Mouse (Mus musculus) C2C12 (cell line): ENCODE results near the gene Fstl5. TPM values are rescaled to one million over a fixed set of nuclear protein-coding genes. Genes with fewer than 3 reads are reported as not detected.
"Not testable (repeated sequence)": the region's sequence is repeated elsewhere in the genome, so short reads cannot be mapped to it uniquely, and the experiment has no call there.

Experiments
- H3K27me3 ChIP-seq: one replicate; pipeline ENCODE4 v1.6.1; 2011; ENCODE audit not compliant: control insufficient read depth, insufficient read depth, insufficient read length
- H3K36me3 ChIP-seq: one replicate; pipeline ENCODE4 v1.6.1; 2011; ENCODE audit not compliant: control insufficient read depth, insufficient read depth
- H3K4me3 ChIP-seq: one replicate; pipeline ENCODE4 v1.5.1; 2011; ENCODE audit warnings: mild to moderate bottlenecking, control low read depth; ENCODE audit not compliant: poor library complexity, insufficient read depth, severe bottlenecking
- H3K79me2 ChIP-seq: one replicate; pipeline ENCODE4 v1.6.1; 2011; ENCODE audit not compliant: control insufficient read depth, insufficient read depth
- H3K79me3 ChIP-seq: one replicate; pipeline ENCODE4 v1.6.1; 2011; ENCODE audit warnings: low read depth, control low read depth
- H3ac ChIP-seq: one replicate; pipeline ENCODE3; 2011; ENCODE audit warnings: low read depth; ENCODE audit not compliant: control insufficient read depth, insufficient read length
- CEBPB ChIP-seq: IDR thresholded peaks from one replicate; pipeline ENCODE4 v1.6.1; 2011; ENCODE audit warnings: low read depth, mild to moderate bottlenecking, control low read depth, moderate library complexity
- CTCF ChIP-seq: IDR thresholded peaks from one replicate; pipeline ENCODE4 v1.5.1; 2011; ENCODE audit not compliant: control insufficient read depth, insufficient read depth, insufficient read length
- FOSL1 ChIP-seq: IDR thresholded peaks from one replicate; pipeline ENCODE4 v1.8.0; 2011; ENCODE audit warnings: mild to moderate bottlenecking, low read length; ENCODE audit not compliant: poor library complexity, insufficient read depth, severe bottlenecking
- MAX ChIP-seq: IDR thresholded peaks from one replicate; pipeline ENCODE4 v1.6.1; 2011; ENCODE audit warnings: mild to moderate bottlenecking, control low read depth
- MYOD1 ChIP-seq: IDR thresholded peaks from one replicate; pipeline ENCODE4 v1.6.1; 2011; ENCODE audit warnings: low read depth; ENCODE audit not compliant: control insufficient read depth, insufficient read length
- MYOG ChIP-seq: IDR thresholded peaks from one replicate; pipeline ENCODE4 v1.6.1; 2011; ENCODE audit not compliant: control insufficient read depth, insufficient read length; ENCODE audit errors: extremely low read depth
- USF1 ChIP-seq: IDR thresholded peaks from one replicate; pipeline ENCODE4 v1.6.1; 2011; ENCODE audit warnings: low read depth, mild to moderate bottlenecking, control low read depth, moderate library complexity
- polyA plus RNA-seq: library from polyadenylated mRNA; unstranded; fragments of >200 nt; fragmentation: generic; extraction: Trizol; gene quantifications from one replicate; pipeline ENCODE4 v1.2.1, GENCODE M21; 2012; ENCODE audit warnings: missing spikeins

Gene Fstl5
- polyA plus RNA-seq, 1 experiment = not detected

- Histone ChIP-seq H3K4me3 (no peak overlapping the region), H3ac (no peak overlapping the region), H3K79me2 (no peaks in the 10 kb centered on the region), H3K79me3 (no peaks in the 10 kb centered on the region), H3K27me3 (no peaks in the 10 kb centered on the region), H3K36me3 (no peaks in the 10 kb centered on the region)
- TF ChIP-seq CTCF (no peak), USF1 (no peak), CEBPB (no peak), MYOD1 (no peak), FOSL1 (no peak), MYOG (no peak), MAX (no peak)
These were observed 295.8 kb downstream of the Fstl5 start for GRCm38 (mm10) chr3:76369910-76370309.

GRCm38 (mm10) chr3:76428775-76429372 is 354.8 kb downstream of the Fstl5 start:
- no peaks in the 10 kb centered on the region for H3K79me2 ChIP-seq
- H3K4me3 ChIP-seq = no peak overlapping the region
- no peak overlapping the region for H3ac ChIP-seq
- no peak for TF ChIP-seq MYOD1
- TF ChIP-seq USF1 = no peak
- no peak for TF ChIP-seq FOSL1
- TF ChIP-seq MYOG = no peak
- TF ChIP-seq CEBPB = no peak
- TF ChIP-seq CTCF = no peak
- TF ChIP-seq MAX = no peak
- H3K79me3 ChIP-seq = no peaks in the 10 kb centered on the region
- no peaks in the 10 kb centered on the region for H3K36me3 ChIP-seq
- H3K27me3 ChIP-seq = no peaks in the 10 kb centered on the region

- Histone ChIP-seq H3K79me2 (no peaks in the 10 kb centered on the region), H3ac (no peak overlapping the region), H3K27me3 (no peaks in the 10 kb centered on the region), H3K79me3 (no peaks in the 10 kb centered on the region), H3K36me3 (no peaks in the 10 kb centered on the region), H3K4me3 (no peak overlapping the region)
- no peak for TF ChIP-seq FOSL1
These were observed 393.3 kb downstream of the Fstl5 start for GRCm38 (mm10) chr3:76467229-76467874.

DNA sequence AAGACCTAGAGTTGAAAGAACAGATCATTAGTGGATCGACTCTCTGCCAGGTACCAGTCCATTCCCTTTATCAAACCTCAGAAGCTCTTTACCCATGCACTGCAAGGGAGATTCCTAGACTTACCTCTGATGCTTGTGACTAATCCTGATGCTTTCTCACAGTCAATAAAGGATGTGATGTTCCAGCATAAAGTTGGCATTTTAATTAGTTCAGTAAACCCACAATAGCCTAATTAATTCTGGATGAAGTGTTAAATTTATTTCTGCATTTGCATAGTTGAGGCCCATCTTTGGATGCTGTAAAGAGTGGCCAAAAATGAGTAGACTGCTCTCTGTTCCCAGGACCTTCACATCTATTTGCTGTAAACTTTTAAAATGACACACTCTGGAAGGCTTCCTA is 394.1 kb downstream of the Fstl5 start:
- Histone ChIP-seq H3K4me3 (no peak overlapping the region), H3K27me3 (no peaks in the 10 kb centered on the region), H3K36me3 (no peaks in the 10 kb centered on the region), H3K79me2 (no peaks in the 10 kb centered on the region), H3K79me3 (no peaks in the 10 kb centered on the region), H3ac (no peak overlapping the region)
- no peak for TF ChIP-seq FOSL1
- TF ChIP-seq CEBPB = no peak

- not testable (repeated sequence) for H3ac ChIP-seq, H3K79me2 ChIP-seq, H3K27me3 ChIP-seq, H3K4me3 ChIP-seq, H3K79me3 ChIP-seq, H3K36me3 ChIP-seq
These were observed 433.8 kb downstream of the Fstl5 start for GRCm38 (mm10) chr3:76507891-76508290.

GRCm38 (mm10) chr3:76508811-76509210 is 434.7 kb downstream of the Fstl5 start:
- H3K36me3 ChIP-seq = no peaks in the 10 kb centered on the region
- H3K4me3 ChIP-seq = no peak overlapping the region
- TF ChIP-seq USF1 (no peak), FOSL1 (no peak), MAX (no peak), CEBPB (no peak), MYOD1 (no peak), CTCF (no peak), MYOG (no peak)
- no peaks in the 10 kb centered on the region for H3K79me3 ChIP-seq
- H3K79me2 ChIP-seq = no peaks in the 10 kb centered on the region
- H3K27me3 ChIP-seq = no peaks in the 10 kb centered on the region
- H3ac ChIP-seq = no peak overlapping the region

DNA sequence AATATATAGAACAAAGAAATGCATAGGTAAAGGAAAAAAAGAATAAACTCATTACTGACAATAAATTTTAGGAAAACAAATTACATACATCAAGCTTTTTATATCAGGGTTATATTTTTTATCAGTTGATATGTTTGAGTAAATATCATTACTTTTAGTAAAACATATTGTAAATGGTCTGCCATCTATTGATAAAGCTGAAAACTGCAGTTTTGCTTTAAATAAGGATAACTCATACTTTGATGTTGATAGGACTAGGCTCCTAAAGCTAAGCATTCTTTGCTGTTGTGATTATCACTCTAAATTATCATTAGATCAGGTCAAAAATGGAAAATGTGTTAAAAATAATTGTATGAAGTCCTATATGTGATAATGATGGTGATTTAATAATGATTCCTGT is 493.3 kb downstream of the Fstl5 start:
- Histone ChIP-seq H3ac (no peak overlapping the region), H3K4me3 (no peak overlapping the region), H3K36me3 (no peaks in the 10 kb centered on the region), H3K79me3 (no peaks in the 10 kb centered on the region), H3K27me3 (no peaks in the 10 kb centered on the region), H3K79me2 (no peaks in the 10 kb centered on the region)
- TF ChIP-seq MYOG (no peak), USF1 (no peak), MAX (no peak), CTCF (no peak), MYOD1 (no peak), FOSL1 (no peak), CEBPB (no peak)
